Mouse (Mus musculus) stomach, embryonic 14.5 days (tissue): ENCODE measurements around the gene Itpr1. TPM values are rescaled to one million over a fixed set of nuclear protein-coding genes. Genes with fewer than 3 reads are reported as not detected.

Experiments
- ATAC-seq: fragments of 200-750 bp; cut with Nextera tagmentation; 2 replicates; pipeline ENCODE4 v1.8.0; 2017; ENCODE audit warnings: low read depth, moderate TSS enrichment; ENCODE audit not compliant: insufficient number of reproducible peaks, insufficient read depth, low FRiP score
- H3K27ac ChIP-seq: fragments of 300-500 bp; sonication (generic); 2 replicates; pipeline ENCODE4 v1.5.1; 2014; ENCODE audit warnings: mild to moderate bottlenecking, low read length, moderate library complexity, mixed read lengths
- H3K27me3 ChIP-seq: fragments of 300-500 bp; sonication (generic); 2 replicates; pipeline ENCODE4 v1.6.1; 2014; ENCODE audit warnings: low read length, control low read depth, mixed read lengths; ENCODE audit not compliant: control insufficient read depth, insufficient read depth
- H3K36me3 ChIP-seq: fragments of 300-500 bp; sonication (generic); 2 replicates; pipeline ENCODE4 v1.6.1; 2014; ENCODE audit warnings: mild to moderate bottlenecking, control low read depth, low read length, moderate library complexity, mixed read lengths; ENCODE audit not compliant: control insufficient read depth, insufficient read depth
- H3K4me1 ChIP-seq: fragments of 300-500 bp; sonication (generic); 2 replicates; pipeline ENCODE4 v1.6.1; 2014; ENCODE audit warnings: low read length, control low read depth, mixed read lengths; ENCODE audit not compliant: control insufficient read depth, insufficient read depth
- H3K4me2 ChIP-seq: fragments of 300-500 bp; sonication (generic); replicated peaks from 2 replicates; pipeline ENCODE4 v1.6.1; 2014; ENCODE audit warnings: low read depth, low read length, control low read depth
- H3K4me3 ChIP-seq: fragments of 300-500 bp; sonication (generic); 2 replicates; pipeline ENCODE4 v1.5.1; 2014; ENCODE audit warnings: low read depth, low read length, control low read depth
- H3K9ac ChIP-seq: fragments of 300-500 bp; sonication (generic); replicated peaks from 2 replicates; pipeline ENCODE4 v1.6.1; 2014; ENCODE audit warnings: low read depth, mild to moderate bottlenecking, control low read depth, low read length, moderate library complexity, mixed read lengths
- H3K9me3 ChIP-seq: fragments of 300-500 bp; sonication (generic); 2 replicates; pipeline ENCODE4 v1.6.1; 2016; ENCODE audit warnings: low read depth, low read length, control low read depth; ENCODE audit not compliant: control insufficient read depth
- WGBS: fragments of 180-500 bp; shearing (Covaris S2); extraction: QIAGEN DNeasy Blood & Tissue Kit; methylation state at CpG from one replicate; pipeline ENCODE4 v1.1.7; 2014; 5-methylcytosine and 5-hydroxymethylcytosine counted together
- polyA plus RNA-seq: library from polyadenylated mRNA; unstranded; fragments of >200 nt; fragmentation: Nextera tagmentation; extraction: Ambion mirVana; gene quantifications from 2 replicates; pipeline ENCODE4 v1.2.1, GENCODE M21; 2014

Gene Itpr1
- polyA plus RNA-seq, 1 experiment from 2014 or later, result 13.5 TPM

GRCm38 (mm10) chr6:108466061-108466531 is 253.2 kb downstream of the Itpr1 start:
- ATAC-seq, result no peak
- 76% methylated on average over 8 of the region's 8 CpGs for WGBS
- Histone ChIP-seq H3K27me3 (no peaks in the 10 kb centered on the region), H3K9ac (no peak overlapping the region), H3K27ac (no peak overlapping the region), H3K4me3 (no peak overlapping the region), H3K4me1 (0 out of 2 replicates have a peak, but pooled peaks cover 5% of the 10 kb centered on the region), H3K36me3 (no peaks in the 10 kb centered on the region), H3K9me3 (no peaks in the 10 kb centered on the region), H3K4me2 (no peak overlapping the region)

DNA sequence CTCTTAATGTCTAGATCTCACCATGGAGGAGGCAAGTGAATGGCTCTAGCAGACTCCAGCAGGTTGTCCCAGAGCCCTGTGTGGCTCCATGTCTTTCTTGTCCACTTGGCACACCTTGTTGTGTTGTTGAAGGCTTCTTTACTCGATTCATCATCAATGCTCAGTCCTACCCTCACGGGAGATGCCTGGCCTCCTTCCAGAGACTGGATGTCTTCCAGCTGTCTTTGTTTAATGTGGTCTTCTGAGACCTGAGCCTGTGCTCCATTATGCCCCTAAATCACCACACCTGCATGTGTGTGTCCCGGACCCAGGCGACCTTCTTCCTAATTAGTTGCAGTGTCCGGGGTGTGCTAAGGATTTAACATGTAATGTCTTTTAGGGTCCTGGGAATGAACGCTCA is 254.7 kb downstream of the Itpr1 start:
- no peaks in the 10 kb centered on the region for H3K9me3 ChIP-seq
- H3K4me3 ChIP-seq, result no peak overlapping the region
- H3K27ac ChIP-seq, result no peak overlapping the region
- ATAC-seq, result no peak
- H3K4me2 ChIP-seq, result no peak overlapping the region
- H3K36me3 ChIP-seq, result no peaks in the 10 kb centered on the region
- 0 out of 2 replicates have a peak, but pooled peaks cover 5% of the 10 kb centered on the region for H3K4me1 ChIP-seq
- H3K9ac ChIP-seq, result no peak overlapping the region
- WGBS, result 47% methylated on average over 6 of the region's 6 CpGs
- H3K27me3 ChIP-seq, result no peaks in the 10 kb centered on the region

DNA sequence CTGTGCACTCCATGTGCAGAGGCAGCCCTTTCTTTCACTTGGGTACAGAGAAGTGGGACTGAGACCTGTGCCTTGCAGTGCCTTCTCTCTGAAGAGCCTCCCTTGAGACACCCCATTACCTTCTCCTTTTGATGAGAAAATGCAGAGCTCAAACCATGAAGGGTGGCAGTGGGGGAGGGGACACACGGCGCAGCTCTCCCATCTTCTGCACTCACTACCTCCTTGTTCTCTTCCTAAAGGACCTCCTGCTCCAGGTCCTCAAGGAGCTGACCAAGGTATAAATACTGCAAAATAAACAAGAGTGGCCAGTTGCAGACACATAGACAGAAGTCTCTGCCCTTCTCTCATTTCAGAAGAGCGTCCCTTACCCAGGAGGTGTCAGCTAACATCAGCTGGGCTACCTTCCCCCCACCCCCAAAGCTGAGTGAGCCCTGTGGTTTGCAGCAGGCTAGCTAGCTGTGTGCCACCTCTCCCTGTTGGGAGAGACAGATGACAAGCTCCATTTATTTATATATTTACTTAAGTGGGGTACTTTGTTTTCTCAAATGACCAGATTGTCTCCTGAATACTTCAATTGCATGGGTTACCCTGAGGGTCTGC is 255.4 kb downstream of the Itpr1 start:
- Histone ChIP-seq H3K27me3 (no peaks in the 10 kb centered on the region), H3K9ac (no peak overlapping the region), H3K4me1 (0 out of 2 replicates have a peak, but pooled peaks cover 5% of the 10 kb centered on the region), H3K4me3 (no peak overlapping the region), H3K36me3 (no peaks in the 10 kb centered on the region), H3K4me2 (no peak overlapping the region), H3K9me3 (no peaks in the 10 kb centered on the region), H3K27ac (no peak overlapping the region)
- no peak for ATAC-seq
- 30% methylated on average over 3 of the region's 3 CpGs for WGBS

GRCm38 (mm10) chr6:108471878-108472277 is 259.0 kb downstream of the Itpr1 start:
- H3K4me3 ChIP-seq, result no peak overlapping the region
- no peak overlapping the region for H3K9ac ChIP-seq
- no peak for ATAC-seq
- H3K4me2 ChIP-seq, result no peak overlapping the region
- WGBS, result 90% methylated on average over 3 of the region's 3 CpGs
- no peaks in the 10 kb centered on the region for H3K9me3 ChIP-seq
- no peaks in the 10 kb centered on the region for H3K27me3 ChIP-seq
- H3K4me1 ChIP-seq, result 0 out of 2 replicates have a peak, but pooled peaks cover 5% of the 10 kb centered on the region
- no peak overlapping the region for H3K27ac ChIP-seq
- no peaks in the 10 kb centered on the region; the same call in 1 of the 2 replicates for H3K36me3 ChIP-seq

- 0 out of 2 replicates have a peak, but pooled peaks cover 1% of the 10 kb centered on the region for H3K4me1 ChIP-seq
- no peak overlapping the region for H3K27ac ChIP-seq
- no peak for ATAC-seq
- H3K4me3 ChIP-seq, result no peak overlapping the region
- H3K9me3 ChIP-seq, result no peaks in the 10 kb centered on the region
- no peaks in the 10 kb centered on the region; the same call in 1 of the 2 replicates for H3K36me3 ChIP-seq
- H3K4me2 ChIP-seq, result no peak overlapping the region
- 86% methylated on average over 3 of the region's 3 CpGs for WGBS
- no peaks in the 10 kb centered on the region for H3K27me3 ChIP-seq
- no peak overlapping the region for H3K9ac ChIP-seq
Observed at GRCm38 (mm10) chr6:108472748-108473147, 259.9 kb downstream of the Itpr1 start.

DNA sequence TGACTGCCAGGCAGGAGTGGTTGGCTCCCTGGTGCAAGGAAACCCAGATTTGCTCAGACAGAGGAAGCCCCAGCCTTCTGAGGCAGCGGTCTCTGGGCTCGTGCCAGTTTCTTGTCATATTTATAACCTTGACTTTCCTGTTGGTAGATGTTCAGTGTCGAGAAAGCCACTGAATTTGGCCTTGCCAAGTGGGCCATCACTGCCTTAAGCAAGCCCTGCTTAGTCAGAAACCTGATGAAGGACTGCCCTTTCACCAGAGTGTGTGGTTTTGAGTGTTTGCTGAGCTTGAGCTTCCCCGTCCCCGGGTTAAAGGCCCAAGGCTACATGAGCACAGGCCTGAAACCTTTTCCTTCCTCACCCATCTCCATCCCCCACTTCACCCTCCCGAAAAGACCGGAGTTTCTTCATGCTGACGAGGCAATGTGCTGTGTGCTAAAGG is 263.9 kb downstream of the Itpr1 start:
- H3K4me3 ChIP-seq, result no peak overlapping the region
- no peaks in the 10 kb centered on the region for H3K27me3 ChIP-seq
- no peak overlapping the region for H3K9ac ChIP-seq
- no peaks in the 10 kb centered on the region; the same call in 1 of the 2 replicates for H3K36me3 ChIP-seq
- WGBS, result 66% methylated on average over 8 of the region's 8 CpGs
- H3K4me2 ChIP-seq, result no peak overlapping the region
- H3K4me1 ChIP-seq, result no peaks in the 10 kb centered on the region
- no peak overlapping the region for H3K27ac ChIP-seq
- ATAC-seq, result no peak
- H3K9me3 ChIP-seq, result no peaks in the 10 kb centered on the region

DNA sequence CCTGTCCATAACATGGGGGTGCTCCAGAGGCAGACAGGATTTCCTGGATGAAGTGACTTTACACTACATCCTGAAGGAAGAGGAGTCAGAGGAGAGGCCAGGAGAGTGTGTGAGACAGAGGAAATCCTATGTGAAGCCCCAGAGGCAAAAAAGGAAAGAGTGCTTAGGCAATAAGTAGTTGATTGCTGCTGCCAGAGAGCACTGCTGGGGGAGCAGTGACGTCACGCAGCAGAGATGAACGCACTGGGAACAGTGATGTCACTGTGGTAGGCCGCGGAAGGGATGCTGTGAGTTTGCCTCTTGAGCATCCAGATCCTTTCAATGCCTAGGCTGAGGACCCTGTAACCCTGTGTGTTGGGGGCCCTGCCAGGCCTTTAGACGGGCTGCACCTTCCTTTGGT is 264.7 kb downstream of the Itpr1 start:
- Histone ChIP-seq H3K27ac (no peak overlapping the region), H3K4me1 (no peaks in the 10 kb centered on the region), H3K4me3 (no peak overlapping the region), H3K27me3 (no peaks in the 10 kb centered on the region), H3K9me3 (no peaks in the 10 kb centered on the region), H3K4me2 (no peak overlapping the region), H3K9ac (no peak overlapping the region), H3K36me3 (no peaks in the 10 kb centered on the region; the same call in 1 of the 2 replicates)
- 92% methylated on average over 6 of the region's 6 CpGs for WGBS
- ATAC-seq, result no peak

DNA sequence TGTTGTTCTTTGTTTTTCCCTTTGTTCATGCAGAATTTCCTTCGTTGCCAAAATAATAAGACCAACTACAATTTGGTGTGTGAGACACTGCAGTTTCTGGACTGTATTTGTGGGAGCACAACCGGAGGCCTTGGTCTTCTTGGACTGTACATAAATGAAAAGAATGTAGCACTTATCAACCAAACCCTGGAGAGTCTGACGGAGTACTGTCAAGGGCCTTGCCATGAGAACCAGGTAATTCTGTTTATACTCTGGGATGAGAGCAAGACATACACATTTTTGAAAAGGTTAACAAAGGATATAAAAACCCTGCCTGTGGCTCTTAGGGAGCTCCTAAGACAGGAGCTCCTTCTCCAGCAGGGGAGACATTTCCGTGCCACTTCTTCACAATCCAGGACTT is 268.3 kb downstream of the Itpr1 start:
- Histone ChIP-seq H3K27ac (no peak overlapping the region), H3K36me3 (no peaks in the 10 kb centered on the region; the same call in 1 of the 2 replicates), H3K4me3 (no peak overlapping the region), H3K4me1 (no peaks in the 10 kb centered on the region), H3K9me3 (no peaks in the 10 kb centered on the region), H3K9ac (no peak overlapping the region), H3K27me3 (no peaks in the 10 kb centered on the region), H3K4me2 (no peak overlapping the region)
- WGBS, result 90% methylated on average over 4 of the region's 4 CpGs
- ATAC-seq, result no peak
